18 mouse cellular contexts compared by ENCODE assay signal in the genomic region with DNA sequence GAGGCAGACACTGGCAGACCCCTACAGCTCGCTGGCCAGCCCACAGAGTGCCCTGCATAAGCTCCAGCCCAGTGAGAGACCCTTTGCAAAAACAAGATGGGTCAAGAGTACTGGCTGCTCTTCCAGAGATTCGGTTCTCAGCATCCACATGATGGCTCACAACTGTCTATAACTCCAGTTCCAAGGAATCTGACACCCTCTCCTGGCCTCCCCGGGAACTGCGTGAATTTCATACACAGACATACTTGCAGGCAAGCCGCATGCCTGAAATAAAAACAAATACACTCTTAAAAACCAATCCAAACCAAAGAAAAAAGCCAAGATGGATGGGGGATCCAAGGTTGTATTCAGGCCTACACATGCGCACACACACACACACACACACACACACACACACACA. TPM values are rescaled to one million over a fixed set of nuclear protein-coding genes. Genes with fewer than 3 reads are reported as not detected.
"Had no signal": no experiment of that assay in that cellular context is flagged by ENCODE, and none has a peak within 500 bp of the region (broad histone marks: within the 10 kb centered on the region; RNA-seq: fewer than 3 reads in every experiment).

No protein-coding gene starts in this region.

- H3K27me3 ChIP-seq: midbrain, embryonic 13.5 days; neural tube, embryonic 13.5 days had no signal

- H3K9ac ChIP-seq: limb, embryonic 15.5 days; liver, embryonic 13.5 days; midbrain, embryonic 13.5 days; neural tube, embryonic 13.5 days had no signal

- DNase-seq: kidney, postnatal 10 days; kidney, postnatal 4 days; liver, embryonic 13.5 days; lung, adult 18-20 months; retina, postnatal 1 day; right cerebral cortex, postnatal 4 days; spleen, adult 18-20 months; thymus, adult 2 months; thymus, postnatal 25 days had no signal

- H3K4me3 ChIP-seq: left cerebral cortex, adult 2 months; limb, embryonic 15.5 days; liver, embryonic 13.5 days; midbrain, embryonic 13.5 days; neural tube, embryonic 13.5 days had no signal

- H3K4me2 ChIP-seq: limb, embryonic 15.5 days; liver, embryonic 13.5 days; midbrain, embryonic 13.5 days; neural tube, embryonic 13.5 days had no signal

- H3K9me3 ChIP-seq: limb, embryonic 15.5 days; liver, embryonic 13.5 days; midbrain, embryonic 13.5 days; neural tube, embryonic 13.5 days had no signal

- H3K27ac ChIP-seq: left cerebral cortex, adult 2 months; limb, embryonic 15.5 days; liver, embryonic 13.5 days; midbrain, embryonic 13.5 days; neural tube, embryonic 13.5 days had no signal

- ATAC-seq: midbrain, embryonic 13.5 days had no signal

RNA-seq across cellular contexts. Expression of gene Cidec, which starts 40.1 kb away (rescaled TPM):
- total RNA-seq: layer of hippocampus, postnatal 25 days; left cerebral cortex, adult 2 months; left cerebral cortex, postnatal 14 days; megakaryocyte-erythroid progenitor cell, adult 5-6 weeks had no signal
- polyA plus RNA-seq: kidney, embryonic 14.5 days; limb, embryonic 11.5 days; limb, embryonic 15.5 days; midbrain, embryonic 13.5 days; neural tube, embryonic 13.5 days had no signal
